Mouse (Mus musculus) gastrocnemius, adult 2 months (tissue): ENCODE results near the gene Gm20388. TPM values are rescaled to one million over a fixed set of nuclear protein-coding genes. Genes with fewer than 3 reads are reported as not detected.

Experiments
- DNase-seq: peaks from one replicate; pipeline ENCODE4 v3.0.0; 2022
- H3K27ac ChIP-seq: fragments of 200-600 bp; 2 replicates; pipeline ENCODE4 v1.8.1; 2022; ENCODE audit warnings: mild to moderate bottlenecking
- H3K4me3 ChIP-seq: fragments of 200-600 bp; 2 replicates; pipeline ENCODE4 v1.8.1; 2022; ENCODE audit warnings: mild to moderate bottlenecking, moderate library complexity
- CTCF ChIP-seq: fragments of 200-600 bp; IDR thresholded peaks from 2 replicates; pipeline ENCODE4 v1.8.1; 2022; ENCODE audit warnings: antibody characterized with exemption, mild to moderate bottlenecking, moderate library complexity
- intact Hi-C: fragments of 180-260 bp; cut with DNase I; formaldehyde crosslinking; loops from one replicate; pipeline ENCODE4 v1.15.1; 2025
- total RNA-seq, 2 experiments: library from RNA; stranded (reverse); gene quantifications; 2 replicates each; pipeline ENCODE4 v1.2.3; 2021

The Gm20388 gene
- total RNA-seq, 2 experiments from 2014 or later, result 6.1 to 15.0 TPM

DNA sequence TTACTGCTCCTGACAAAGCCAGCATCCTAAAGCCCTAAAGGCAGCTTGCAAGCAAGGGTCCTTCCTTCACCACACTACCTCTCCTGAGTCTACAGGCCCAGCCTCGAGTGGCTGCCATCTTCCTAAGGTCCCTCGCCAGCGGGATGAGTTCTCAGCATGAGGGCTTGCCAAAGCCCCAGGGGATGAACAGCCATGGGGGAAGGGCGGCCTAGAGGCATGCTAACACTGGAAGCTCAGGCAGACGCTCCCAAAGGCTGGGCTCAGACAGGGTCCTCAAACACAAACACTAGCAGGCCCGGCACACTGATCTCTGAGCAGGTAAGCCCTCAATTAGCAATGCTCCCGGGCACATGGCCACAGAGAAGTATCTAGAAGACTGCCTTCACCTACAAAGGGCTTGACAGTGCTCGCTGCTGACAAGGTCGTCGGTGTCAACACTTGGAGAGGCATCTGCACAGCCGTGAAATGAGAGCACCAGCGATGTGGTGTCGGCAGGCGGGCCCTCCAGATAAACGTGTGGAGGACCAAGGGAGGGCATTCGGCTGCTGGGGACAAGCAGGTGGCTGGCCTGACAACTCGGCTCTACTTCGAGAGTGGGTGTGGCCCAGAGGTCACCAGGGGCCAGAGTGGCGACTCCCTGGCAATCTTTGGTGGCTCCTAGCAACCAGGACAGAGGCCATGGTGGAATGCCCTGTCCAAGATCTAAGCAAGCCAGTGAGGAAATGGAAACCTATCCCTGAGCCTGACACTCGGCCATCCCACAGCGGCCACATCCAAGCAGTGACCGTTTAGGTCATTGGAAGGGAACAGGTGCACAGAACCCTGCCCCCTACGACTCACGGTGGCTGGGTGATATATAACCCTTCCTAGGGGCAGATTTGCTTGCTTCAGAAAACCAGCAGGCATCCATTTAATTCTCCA is 1640.7 kb downstream of the Gm20388 start:
- H3K4me3 ChIP-seq, result no peak overlapping the region
- H3K27ac ChIP-seq, result peak overlapping the region; percentile 93
- intact Hi-C loops, result loop anchor here (2.0 kb wide), 1 partner anchor 29 kb away; no protein-coding TSS in a partner anchor
- TF ChIP-seq CTCF, result no peak
- DNase-seq, result peak; percentile 90

DNA sequence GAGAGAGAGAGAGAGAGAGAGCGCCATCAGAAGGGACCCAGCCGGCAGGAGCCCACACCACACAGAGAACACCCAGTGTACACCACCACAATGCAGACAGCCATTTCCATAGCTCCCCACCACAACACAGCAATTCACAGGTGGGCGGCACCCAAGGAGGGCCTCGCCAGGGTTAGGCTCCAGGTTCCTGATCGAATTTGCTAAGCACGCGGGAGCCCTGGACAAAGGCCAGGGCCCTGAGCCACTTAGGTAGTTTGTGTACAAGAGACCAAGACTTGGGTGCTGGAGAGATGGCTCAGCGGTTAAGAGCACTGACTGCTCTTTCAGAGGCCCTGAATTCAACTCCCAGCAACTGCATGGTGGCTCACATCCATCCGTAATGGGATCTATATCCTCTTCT is 1641.9 kb downstream of the Gm20388 start:
- intact Hi-C loops, result no loop called here
- peak overlapping the region; percentile 93 for H3K27ac ChIP-seq
- no peak overlapping the region for H3K4me3 ChIP-seq
- peak; percentile 50 for DNase-seq
- no peak for TF ChIP-seq CTCF

DNA sequence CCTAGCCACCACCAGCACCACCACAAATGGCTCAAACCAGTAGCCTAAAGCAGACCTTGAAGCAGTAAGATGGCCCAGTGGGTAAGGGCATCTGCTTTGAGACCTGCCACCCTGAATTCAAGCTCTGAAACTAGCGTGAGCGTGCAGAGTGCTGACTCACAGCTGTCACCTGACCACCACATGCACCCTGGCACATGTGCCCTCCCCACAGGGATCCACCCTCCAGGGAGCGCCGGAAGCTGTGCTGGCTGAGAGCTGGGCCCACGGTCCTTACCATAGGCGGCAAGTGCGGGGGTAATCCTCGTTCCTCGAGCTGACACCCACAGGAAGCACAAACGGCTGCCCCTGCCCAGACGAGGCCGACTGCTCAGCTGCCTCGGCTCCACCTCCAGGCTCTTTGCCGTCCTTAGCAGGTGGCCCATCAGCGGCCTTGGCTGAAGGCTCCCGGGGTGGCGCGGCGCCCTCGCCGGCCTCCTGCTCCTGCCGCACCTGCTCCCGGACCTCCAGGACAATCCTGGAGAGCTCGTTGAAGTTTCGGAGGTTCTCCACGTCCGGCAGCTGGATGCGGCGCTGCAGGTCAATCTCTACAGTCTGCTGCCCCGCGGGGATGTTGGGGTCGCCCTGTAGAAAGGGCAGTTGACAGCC is 1643.3 kb downstream of the Gm20388 start:
- no peak for TF ChIP-seq CTCF
- peak; percentile 78 for DNase-seq
- Histone ChIP-seq H3K4me3 (no peak overlapping the region), H3K27ac (peak overlapping the region; percentile 93)
- intact Hi-C loops, result no loop called here

DNA sequence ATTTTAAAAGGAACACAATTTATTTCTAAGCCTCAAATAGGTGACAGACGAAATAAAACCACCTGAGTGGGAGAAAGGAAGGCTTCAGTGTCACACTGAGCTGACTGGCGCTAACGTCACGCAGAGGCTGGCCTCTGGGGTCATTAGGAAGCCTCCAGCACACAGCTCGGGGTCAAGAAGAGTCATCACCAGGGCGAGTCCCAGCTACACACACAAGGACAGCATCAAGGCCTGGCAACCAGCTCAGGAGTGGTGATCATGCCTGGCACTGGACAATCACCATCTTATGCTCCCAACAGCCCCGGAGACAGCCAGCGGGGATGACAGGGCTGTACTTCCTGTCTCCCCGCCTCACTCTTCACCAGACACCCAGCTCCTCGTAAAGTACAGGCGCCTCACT is 1647.1 kb downstream of the Gm20388 start:
- peak; percentile 9 for DNase-seq
- no peak for TF ChIP-seq CTCF
- intact Hi-C loops, result no loop called here
- Histone ChIP-seq H3K27ac (no peak overlapping the region), H3K4me3 (no peak overlapping the region)

DNA sequence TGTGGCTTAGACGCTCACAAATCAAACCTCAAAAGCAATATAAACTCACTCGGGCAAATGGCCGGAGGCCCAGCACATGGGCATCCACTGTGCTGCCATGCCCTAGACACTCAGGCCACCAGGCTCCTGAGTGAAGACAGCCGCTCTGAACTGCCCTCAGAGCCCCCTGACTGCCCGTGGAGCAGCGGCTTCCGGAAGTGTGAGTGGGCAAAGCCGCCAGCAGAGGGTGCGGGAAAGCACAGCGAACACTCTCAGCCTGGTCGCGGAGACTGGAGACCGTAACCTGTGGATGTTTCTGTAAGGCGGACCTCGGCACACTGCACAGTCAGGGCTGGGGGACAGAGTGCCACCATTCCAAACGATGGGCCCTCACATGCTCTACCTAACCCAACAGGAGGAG is 1647.9 kb downstream of the Gm20388 start:
- Histone ChIP-seq H3K27ac (no peak overlapping the region), H3K4me3 (no peak overlapping the region)
- peak; percentile 9 for DNase-seq
- TF ChIP-seq CTCF, result no peak
- intact Hi-C loops, result no loop called here

DNA sequence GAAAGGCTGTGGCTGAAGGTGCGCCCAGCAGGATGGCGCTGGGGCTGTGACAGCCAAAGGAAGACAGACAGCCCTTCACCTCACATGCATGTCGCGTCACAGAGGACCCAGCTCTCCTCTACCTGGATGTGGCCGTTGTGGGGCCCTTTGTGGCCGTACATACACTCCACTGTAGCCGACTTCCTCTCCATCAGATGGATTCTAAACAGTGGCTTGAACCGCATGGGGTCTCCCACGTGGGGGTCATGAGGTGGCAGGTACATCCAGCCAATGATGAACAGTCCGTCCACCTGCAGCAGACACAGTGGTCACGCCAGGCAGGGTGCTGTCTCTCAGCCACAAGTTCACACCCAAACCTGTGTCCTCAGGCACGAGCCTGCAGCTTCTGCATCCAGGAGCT is 1649.2 kb downstream of the Gm20388 start:
- peak; percentile 19 for DNase-seq
- Histone ChIP-seq H3K27ac (peak overlapping the region; percentile 93; the same call in 1 of the 2 replicates), H3K4me3 (no peak overlapping the region)
- TF ChIP-seq CTCF, result no peak
- intact Hi-C loops, result no loop called here

DNA sequence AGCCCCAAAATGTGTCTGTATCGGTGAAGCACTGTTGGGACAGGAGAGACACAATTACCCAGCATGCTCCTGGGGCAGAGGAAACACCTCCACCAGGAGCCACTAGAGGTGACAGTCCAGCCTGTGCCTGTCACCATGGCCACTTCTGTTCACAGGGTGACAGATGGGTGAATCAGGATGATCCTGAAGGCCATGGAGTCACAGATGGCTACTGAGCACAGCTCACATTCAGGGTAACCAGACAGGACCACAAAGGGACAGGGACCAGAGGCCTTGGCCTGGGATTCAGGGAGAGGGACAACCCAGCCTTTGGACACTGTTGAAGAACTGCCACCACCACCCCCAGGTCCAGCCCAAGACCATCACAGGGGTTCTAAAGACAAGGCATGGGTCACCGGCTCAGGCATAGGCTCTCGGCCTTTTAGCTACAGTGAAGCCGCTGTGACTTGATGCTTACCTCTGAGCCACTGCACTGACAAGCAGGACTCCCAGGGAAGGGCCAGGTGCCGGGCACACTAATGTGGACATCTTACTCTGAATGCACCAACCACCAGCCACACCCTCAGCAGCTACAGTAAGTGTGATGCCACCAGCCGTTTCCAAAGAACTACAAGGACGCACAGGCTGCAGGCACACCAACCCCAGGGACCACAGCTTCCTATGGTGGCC is 1649.9 kb downstream of the Gm20388 start:
- TF ChIP-seq CTCF, result no peak
- intact Hi-C loops, result no loop called here
- no peak overlapping the region for H3K4me3 ChIP-seq
- H3K27ac ChIP-seq, result peak overlapping the region; percentile 93
- peak; percentile 15 for DNase-seq

DNA sequence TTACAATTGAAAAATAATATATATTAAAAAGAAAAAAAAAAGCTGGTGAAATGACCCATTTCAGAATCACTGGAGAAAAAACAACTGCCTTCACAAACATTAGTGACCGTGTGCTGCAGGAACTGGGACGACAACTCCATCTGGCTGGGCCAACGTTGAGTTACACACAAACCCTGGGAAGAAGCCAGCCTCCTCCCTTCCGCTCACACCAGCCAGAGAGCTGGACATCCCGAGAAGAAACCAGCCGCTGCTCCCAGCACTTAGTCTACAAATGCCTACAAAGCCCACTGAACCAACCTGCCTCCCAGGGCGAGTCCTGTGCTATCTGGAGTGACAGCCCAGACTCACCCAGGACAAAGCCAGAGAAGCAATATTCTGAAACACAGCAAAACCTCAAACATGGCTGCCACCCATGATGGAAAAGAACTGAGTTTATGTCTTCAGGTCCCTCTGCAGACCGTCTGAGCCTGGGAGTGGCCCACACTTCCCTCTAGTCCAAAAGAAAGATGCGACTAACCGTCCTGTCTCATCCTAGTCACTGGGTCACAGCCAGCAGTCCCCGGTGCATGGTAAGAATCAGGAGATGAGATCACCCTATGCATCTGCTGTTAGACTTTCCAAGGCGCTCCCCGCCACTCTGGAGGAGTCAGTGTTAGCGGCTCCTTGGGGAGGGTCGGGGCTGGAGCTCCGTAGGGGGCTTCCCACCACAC is 1651.2 kb downstream of the Gm20388 start:
- no peak for TF ChIP-seq CTCF
- peak; percentile 86 for DNase-seq
- intact Hi-C loops, result loop anchor here (2.0 kb wide), 1 partner anchor 21 kb away; no protein-coding TSS in a partner anchor
- Histone ChIP-seq H3K4me3 (peak overlapping the region; percentile 64), H3K27ac (peak overlapping the region; percentile 93)

DNA sequence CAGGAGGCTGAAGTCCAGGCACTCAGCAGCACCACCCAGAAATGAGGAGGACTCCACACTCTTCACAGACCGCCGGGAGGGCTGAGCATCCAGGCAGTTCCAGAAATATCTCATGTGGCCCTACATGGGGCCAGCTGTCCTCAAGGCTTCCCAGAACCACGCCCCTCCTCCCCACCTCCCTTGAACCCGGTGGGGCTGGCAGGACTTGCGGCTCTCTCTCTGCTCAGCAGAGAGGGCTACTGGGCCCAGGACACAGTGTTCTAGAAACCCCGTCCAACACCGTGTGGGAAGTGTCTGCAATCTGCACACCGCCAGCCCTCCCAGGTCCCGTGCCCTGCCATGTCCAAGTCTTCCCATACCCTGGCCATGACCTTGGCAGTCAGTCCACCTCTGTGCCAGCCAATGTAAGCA is 1652.3 kb downstream of the Gm20388 start:
- intact Hi-C loops, result loop anchor here (2.0 kb wide), 1 partner anchor 20 kb away; no protein-coding TSS in a partner anchor
- peak; percentile 96 for DNase-seq
- no peak for TF ChIP-seq CTCF
- Histone ChIP-seq H3K4me3 (peak overlapping the region; percentile 64), H3K27ac (peak overlapping the region; percentile 93)

DNA sequence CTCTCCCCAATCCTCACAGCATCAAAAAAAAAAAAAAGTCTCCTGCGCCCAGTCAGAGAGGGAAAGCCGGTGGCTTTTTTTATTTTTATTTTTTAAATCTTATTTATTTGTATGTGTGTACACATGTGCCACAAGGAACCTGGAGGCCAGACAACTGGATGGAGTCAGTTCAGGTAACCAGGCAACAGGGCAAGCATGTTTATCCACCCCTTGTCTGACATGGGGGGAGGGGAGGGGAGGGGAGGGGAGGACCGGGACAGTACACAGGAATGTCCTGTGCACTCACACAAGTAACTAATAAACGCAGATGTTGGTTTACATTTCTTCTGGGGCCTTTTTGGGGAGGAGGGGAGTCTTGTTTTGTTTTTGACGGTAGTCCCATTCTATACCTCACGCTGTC is 1653.1 kb downstream of the Gm20388 start:
- TF ChIP-seq CTCF, result no peak
- DNase-seq, result no peak
- peak overlapping the region; percentile 93 for H3K27ac ChIP-seq
- intact Hi-C loops, result loop anchor here (2.0 kb wide), 1 partner anchor 19 kb away; no protein-coding TSS in a partner anchor
- H3K4me3 ChIP-seq, result peak overlapping the region; percentile 29

DNA sequence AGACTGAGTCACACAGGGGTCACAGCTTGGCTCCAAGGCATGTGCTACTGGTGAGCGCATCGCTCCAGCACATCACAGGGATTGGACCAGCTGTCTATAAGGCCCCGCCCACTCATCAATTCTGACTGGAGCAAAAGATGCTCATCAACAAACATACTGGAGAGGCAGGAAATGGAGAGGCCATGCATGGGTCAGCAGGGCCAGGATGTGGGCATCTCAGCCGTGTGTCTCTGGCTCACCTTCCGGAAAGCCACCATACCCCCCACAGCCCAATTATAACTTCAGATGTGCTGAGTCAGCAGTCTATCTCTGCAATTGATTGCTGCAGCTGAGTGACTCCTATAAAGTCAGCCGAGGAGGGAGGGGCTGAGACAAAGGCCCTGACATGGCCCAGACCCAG is 1657.7 kb downstream of the Gm20388 start:
- no peak for DNase-seq
- TF ChIP-seq CTCF, result no peak
- intact Hi-C loops, result no loop called here
- Histone ChIP-seq H3K27ac (peak overlapping the region; percentile 99), H3K4me3 (no peak overlapping the region)

DNA sequence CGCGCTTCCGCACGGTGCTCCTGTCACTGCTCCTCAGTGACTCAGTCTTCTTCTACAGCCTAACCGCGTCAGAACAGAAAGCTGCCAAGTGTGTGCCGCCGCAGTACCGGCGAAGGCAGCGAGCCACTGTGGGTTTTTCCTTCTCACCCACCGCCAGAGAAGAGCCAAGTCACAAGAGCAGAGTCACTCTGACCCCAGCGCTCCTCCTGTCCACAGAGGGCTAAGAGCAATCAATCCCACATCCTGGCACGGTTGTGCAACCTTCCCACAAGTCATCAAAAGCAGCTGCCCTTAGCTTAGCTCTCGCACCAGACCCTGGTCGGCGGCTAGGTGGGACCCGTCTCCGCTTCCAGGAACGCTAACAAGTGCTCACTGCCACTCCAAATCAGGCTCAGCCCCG is 1659.7 kb downstream of the Gm20388 start:
- H3K4me3 ChIP-seq, result peak overlapping the region; percentile 56
- TF ChIP-seq CTCF, result no peak
- intact Hi-C loops, result no loop called here
- H3K27ac ChIP-seq, result peak overlapping the region; percentile 99
- peak; percentile 80 for DNase-seq
